Mouse (Mus musculus) G1E (cell line): ENCODE measurements at regions not wholly inside any gene's neighbourhood (a gene's known extent, or its start where the extent isn't known, plus 50 kb on each side); places are given as distances from the start of the nearest gene placed in this dataset.

ENCODE experiments used
- CTCF ChIP-seq: IDR thresholded peaks from 2 replicates; pipeline ENCODE4 v1.5.1; 2012; ENCODE audit warnings: low read depth, low read length, inconsistent platforms, mixed read lengths
- GATA1 ChIP-seq: IDR thresholded peaks from 2 replicates; pipeline ENCODE4 v1.6.1; 2012; ENCODE audit warnings: borderline replicate concordance, low read length, inconsistent platforms, mixed read lengths
- TAL1 ChIP-seq: conservative IDR thresholded peaks from 2 replicates; pipeline ENCODE4 v1.6.1; 2012; ENCODE audit warnings: low read depth, low read length, inconsistent platforms, mixed read lengths

GRCm38 (mm10) chr3:19367761-19368160 is 260.7 kb downstream of the 1700064H15Rik start:
- TF ChIP-seq GATA1, result no peak
- TF ChIP-seq CTCF, result no peak
- TF ChIP-seq TAL1, result no peak
